Mouse (Mus musculus) limb, embryonic 14.5 days (tissue): Measurements from ENCODE around the gene Nrip1. TPM values are rescaled to one million over a fixed set of nuclear protein-coding genes. Genes with fewer than 3 reads are reported as not detected.

Experiments
- ATAC-seq: fragments of 200-750 bp; cut with Nextera tagmentation; 2 replicates; pipeline ENCODE4 v1.8.0; 2017; ENCODE audit warnings: low read depth, moderate number of reproducible peaks, moderate TSS enrichment; ENCODE audit not compliant: low FRiP score
- DNase-seq: peaks from one replicate; pipeline ENCODE4 v3.0.0-alpha.2; 2015; ENCODE audit warnings: low spot score
- H3K27ac ChIP-seq: fragments of 300-500 bp; sonication (generic); replicated peaks from 2 replicates; pipeline ENCODE4 v1.5.1; 2014; ENCODE audit warnings: low read depth, mild to moderate bottlenecking, low read length, moderate library complexity, mixed read lengths
- H3K27me3 ChIP-seq: fragments of 300-500 bp; sonication (generic); 2 replicates; pipeline ENCODE4 v1.6.1; 2014; ENCODE audit warnings: low read length, mixed read lengths; ENCODE audit not compliant: control insufficient read depth, insufficient read depth
- H3K36me3 ChIP-seq: fragments of 300-500 bp; sonication (generic); 2 replicates; pipeline ENCODE4 v1.6.1; 2014; ENCODE audit warnings: mild to moderate bottlenecking, low read length, moderate library complexity, mixed read lengths; ENCODE audit not compliant: control insufficient read depth, insufficient read depth
- H3K4me1 ChIP-seq: fragments of 300-500 bp; sonication (generic); 2 replicates; pipeline ENCODE4 v1.6.1; 2014; ENCODE audit warnings: antibody characterized with exemption, low read length, mixed read lengths; ENCODE audit not compliant: control insufficient read depth, insufficient read depth
- H3K4me2 ChIP-seq: fragments of 300-500 bp; sonication (generic); replicated peaks from 2 replicates; pipeline ENCODE4 v1.6.1; 2014; ENCODE audit warnings: low read depth, mild to moderate bottlenecking, low read length, moderate library complexity; ENCODE audit not compliant: severe bottlenecking
- H3K4me3 ChIP-seq: fragments of 300-500 bp; sonication (generic); replicated peaks from 2 replicates; pipeline ENCODE4 v1.5.1; 2014; ENCODE audit warnings: low read length
- H3K9ac ChIP-seq: fragments of 300-500 bp; sonication (generic); 2 replicates; pipeline ENCODE4 v1.6.1; 2014; ENCODE audit warnings: mild to moderate bottlenecking, low read depth, low read length, moderate library complexity; ENCODE audit not compliant: severe bottlenecking
- H3K9me3 ChIP-seq: fragments of 300-500 bp; sonication (generic); 2 replicates; pipeline ENCODE4 v1.6.1; 2016; ENCODE audit warnings: low read length; ENCODE audit not compliant: control insufficient read depth
- POLR2A ChIP-seq: fragments of 200-500 bp; IDR thresholded peaks from 2 replicates; pipeline ENCODE4 v1.8.0; 2012; ENCODE audit warnings: inconsistent platforms, mild to moderate bottlenecking, moderate library complexity, borderline replicate concordance; ENCODE audit not compliant: insufficient read depth, insufficient read length; ENCODE audit errors: extremely low read depth
- WGBS: fragments of 180-500 bp; shearing (Covaris S2); extraction: QIAGEN DNeasy Blood & Tissue Kit; methylation state at CpG from one replicate; pipeline ENCODE4 v1.1.7; 2014; 5-methylcytosine and 5-hydroxymethylcytosine counted together
- polyA plus RNA-seq, 2 experiments: library from polyadenylated mRNA; depleted of rRNA in 1 of 2; stranded (reverse) in 1 of 2; unstranded in 1 of 2; fragments of >200 nt; fragmentation: Nextera tagmentation in 1 of 2; extraction: Ambion mirVana in 1 of 2; gene quantifications; 2 replicates each; pipeline versions ENCODE4 v1.2.1 to v1.2.3; 2012 to 2014

Nrip1 gene
- polyA plus RNA-seq, 2 experiments: 6.9 to 37.3 TPM

- Histone ChIP-seq H3K4me2 (no peak overlapping the region), H3K27ac (no peak overlapping the region), H3K4me3 (no peak overlapping the region), H3K9ac (no peak overlapping the region), H3K27me3 (no peaks in the 10 kb centered on the region), H3K4me1 (no peaks in the 10 kb centered on the region), H3K9me3 (no peaks in the 10 kb centered on the region), H3K36me3 (no peaks in the 10 kb centered on the region)
- DNase-seq: no peak
- ATAC-seq: no peak
- TF ChIP-seq POLR2A: no peak
- 75% methylated on average over 10 of the region's 10 CpGs for WGBS
These were observed 121.8 kb downstream of the Nrip1 start for GRCm38 (mm10) chr16:76251826-76252225.

- Histone ChIP-seq H3K4me1 (no peaks in the 10 kb centered on the region), H3K36me3 (no peaks in the 10 kb centered on the region), H3K4me2 (no peak overlapping the region), H3K27ac (no peak overlapping the region), H3K4me3 (no peak overlapping the region), H3K9me3 (no peaks in the 10 kb centered on the region), H3K27me3 (no peaks in the 10 kb centered on the region), H3K9ac (no peak overlapping the region)
- ATAC-seq (no peak), DNase-seq (no peak)
- no peak for TF ChIP-seq POLR2A
- 59% methylated on average over 18 of the region's 18 CpGs for WGBS
These were observed 124.1 kb downstream of the Nrip1 start for GRCm38 (mm10) chr16:76249345-76250091.

- DNase-seq (no peak), ATAC-seq (no peak)
- WGBS: 73% methylated on average over 2 of the region's 2 CpGs
- Histone ChIP-seq H3K27ac (no peak overlapping the region), H3K9me3 (no peaks in the 10 kb centered on the region), H3K27me3 (no peaks in the 10 kb centered on the region), H3K9ac (no peak overlapping the region), H3K36me3 (no peaks in the 10 kb centered on the region), H3K4me2 (no peak overlapping the region), H3K4me1 (no peaks in the 10 kb centered on the region), H3K4me3 (no peak overlapping the region)
- no peak for TF ChIP-seq POLR2A
These were observed 130.8 kb downstream of the Nrip1 start for GRCm38 (mm10) chr16:76242850-76243249.

GRCm38 (mm10) chr16:76241266-76241665 is 132.4 kb downstream of the Nrip1 start:
- no peak for ATAC-seq
- no peak overlapping the region for H3K27ac ChIP-seq
- no peaks in the 10 kb centered on the region for H3K27me3 ChIP-seq
- no peaks in the 10 kb centered on the region for H3K4me1 ChIP-seq
- 47% methylated on average over 4 of the region's 4 CpGs for WGBS
- no peak for DNase-seq
- H3K9ac ChIP-seq: no peak overlapping the region
- H3K4me3 ChIP-seq: no peak overlapping the region
- H3K36me3 ChIP-seq: no peaks in the 10 kb centered on the region
- no peak for TF ChIP-seq POLR2A
- H3K4me2 ChIP-seq: no peak overlapping the region
- no peaks in the 10 kb centered on the region for H3K9me3 ChIP-seq

- no peak for TF ChIP-seq POLR2A
- no peaks in the 10 kb centered on the region for H3K27me3 ChIP-seq
- WGBS: 36% methylated on average over 8 of the region's 8 CpGs
- no peaks in the 10 kb centered on the region for H3K4me1 ChIP-seq
- H3K4me3 ChIP-seq: no peak overlapping the region
- ATAC-seq (no peak), DNase-seq (no peak)
- no peaks in the 10 kb centered on the region for H3K9me3 ChIP-seq
- H3K9ac ChIP-seq: no peak overlapping the region
- H3K27ac ChIP-seq: no peak overlapping the region
- H3K36me3 ChIP-seq: no peaks in the 10 kb centered on the region
- H3K4me2 ChIP-seq: no peak overlapping the region
These were observed 134.3 kb downstream of the Nrip1 start for GRCm38 (mm10) chr16:76239353-76239752.
